Mouse (Mus musculus) lung, postnatal 4 days (tissue): ENCODE data around the gene Oxsr1.
"Not testable (repeated sequence)": the region's sequence is repeated elsewhere in the genome, so short reads cannot be mapped to it uniquely, and the experiment has no call there.

Experiments used
- DNase-seq, 2 experiments: peaks; one replicate each; pipeline ENCODE4 v3.0.0; 2021

Gene Oxsr1

GRCm38 (mm10) chr9:119268588-119269145, 53.6 kb downstream of the Oxsr1 start:
- no peak for DNase-seq

- DNase-seq, result no peak
Measured at GRCm38 (mm10) chr9:119268120-119268519, 54.1 kb downstream of the Oxsr1 start.

- not testable (repeated sequence) for DNase-seq
Measured at GRCm38 (mm10) chr9:119266121-119266395, 56.2 kb downstream of the Oxsr1 start.

- not testable (repeated sequence) for DNase-seq
Measured at GRCm38 (mm10) chr9:119265373-119266120, 56.7 kb downstream of the Oxsr1 start.

GRCm38 (mm10) chr9:119263067-119263466, 59.2 kb downstream of the Oxsr1 start:
- DNase-seq, result no peak

- no peak for DNase-seq
Measured at GRCm38 (mm10) chr9:119260825-119261224, 61.4 kb downstream of the Oxsr1 start.

- no peak for DNase-seq
Measured at GRCm38 (mm10) chr9:119258785-119259184, 63.4 kb downstream of the Oxsr1 start.

GRCm38 (mm10) chr9:119258128-119258527, 64.1 kb downstream of the Oxsr1 start:
- no peak for DNase-seq

- no peak for DNase-seq
Measured at GRCm38 (mm10) chr9:119256161-119256560, 66.1 kb downstream of the Oxsr1 start.

GRCm38 (mm10) chr9:119255096-119255495, 67.1 kb downstream of the Oxsr1 start:
- no peak for DNase-seq

- no peak for DNase-seq
Measured at GRCm38 (mm10) chr9:119254187-119254586, 68.0 kb downstream of the Oxsr1 start.

GRCm38 (mm10) chr9:119247996-119248395, 74.2 kb downstream of the Oxsr1 start:
- DNase-seq, result peak in 1 of 2 experiments; percentile 22

- DNase-seq, result peak in 1 of 2 experiments; percentile 14
Measured at GRCm38 (mm10) chr9:119246826-119247225, 75.4 kb downstream of the Oxsr1 start.

GRCm38 (mm10) chr9:119243981-119244380, 78.2 kb downstream of the Oxsr1 start:
- DNase-seq, result no peak

- no peak for DNase-seq
Measured at GRCm38 (mm10) chr9:119241169-119241865, 80.9 kb downstream of the Oxsr1 start.

- DNase-seq, result no peak
Measured at GRCm38 (mm10) chr9:119240286-119240997, 81.8 kb downstream of the Oxsr1 start.

GRCm38 (mm10) chr9:119239274-119239673, 83.0 kb downstream of the Oxsr1 start:
- DNase-seq, result no peak

- no peak for DNase-seq
Measured at GRCm38 (mm10) chr9:119238796-119239195, 83.4 kb downstream of the Oxsr1 start.

GRCm38 (mm10) chr9:119231552-119231951, 90.7 kb downstream of the Oxsr1 start:
- DNase-seq, result no peak

GRCm38 (mm10) chr9:119230829-119231228, 91.4 kb downstream of the Oxsr1 start:
- no peak for DNase-seq

- no peak for DNase-seq
Measured at GRCm38 (mm10) chr9:119220249-119220648, 102.0 kb downstream of the Oxsr1 start.

- DNase-seq, result no peak
Measured at GRCm38 (mm10) chr9:119219667-119220066, 102.6 kb downstream of the Oxsr1 start.

GRCm38 (mm10) chr9:119215341-119215740, 106.9 kb downstream of the Oxsr1 start:
- DNase-seq, result not testable (repeated sequence)

GRCm38 (mm10) chr9:119214601-119215000, 107.6 kb downstream of the Oxsr1 start:
- no peak for DNase-seq
